Mouse (Mus musculus): Measurements from ENCODE around the gene Cfdp1.

Gene Cfdp1

GRCm38 (mm10) chr8:111726102-111726900 lies 127.8 kb downstream of the Cfdp1 start:
- intact Hi-C loops (cut with DNase I): loop anchor here (5.0 kb wide), 1 partner anchor 61 kb away; no protein-coding TSS in a partner anchor

GRCm38 (mm10) chr8:111725341-111725740 lies 128.8 kb downstream of the Cfdp1 start:
- intact Hi-C loops (cut with DNase I): loop anchor here (5.0 kb wide), 1 partner anchor 62 kb away; no protein-coding TSS in a partner anchor

GRCm38 (mm10) chr8:111720115-111720544 lies 134.0 kb downstream of the Cfdp1 start:
- intact Hi-C loops (cut with DNase I): no loop called here

GRCm38 (mm10) chr8:111718937-111719336 lies 135.2 kb downstream of the Cfdp1 start:
- intact Hi-C loops (cut with DNase I): no loop called here
